Mouse (Mus musculus) heart, postnatal 25 days (tissue): ENCODE measurements around the gene Clec3a. TPM values are rescaled to one million over a fixed set of nuclear protein-coding genes. Genes with fewer than 3 reads are reported as not detected.

ENCODE experiments used
- DNase-seq: peaks from one replicate; pipeline ENCODE4 v3.0.0; 2022; ENCODE audit warnings: low spot score
- intact Hi-C: fragments of 180-260 bp; cut with DNase I; formaldehyde crosslinking; loops from one replicate; pipeline ENCODE4 v1.15.1; 2025
- total RNA-seq, 2 experiments: library from RNA; stranded (reverse); gene quantifications; 2 replicates each; pipeline ENCODE4 v1.2.3; 2021

Clec3a gene
- under 1 TPM; 0.78 to 0.98 TPM for total RNA-seq

GRCm38 (mm10) chr8:114417786-114418185 is at the start of gene Clec3a:
TSS of gene Clec3a (plus strand) at chr8:114418086.
- DNase-seq, result no peak
- intact Hi-C loops, result no loop called here

- DNase-seq, result peak; percentile 4
- intact Hi-C loops, result loop anchor here (1.0 to 5.0 kb wide), 2 partner anchors 288 to 707 kb away; no protein-coding TSS in a partner anchor
These were observed 48.6 kb upstream of the Clec3a start for GRCm38 (mm10) chr8:114369038-114369976.

GRCm38 (mm10) chr8:114374390-114374789 is 43.5 kb upstream of the Clec3a start:
- intact Hi-C loops, result no loop called here

GRCm38 (mm10) chr8:114384189-114384588 is 33.7 kb upstream of the Clec3a start:
- intact Hi-C loops, result no loop called here
- no peak for DNase-seq

More at GRCm38 (mm10) chr8:114374390-114374789, 43.5 kb upstream of the Clec3a start:
- DNase-seq, result no peak

GRCm38 (mm10) chr8:114387494-114387893 is 30.4 kb upstream of the Clec3a start:
- intact Hi-C loops, result no loop called here
- DNase-seq, result no peak

- DNase-seq, result no peak
These were observed 27.2 kb upstream of the Clec3a start for GRCm38 (mm10) chr8:114390465-114391254.

GRCm38 (mm10) chr8:114398326-114398725 is 19.6 kb upstream of the Clec3a start:
- intact Hi-C loops, result no loop called here
- no peak for DNase-seq

More at GRCm38 (mm10) chr8:114390465-114391254, 27.2 kb upstream of the Clec3a start:
- intact Hi-C loops, result no loop called here

- no peak for DNase-seq
- intact Hi-C loops, result no loop called here
These were observed 18.6 kb upstream of the Clec3a start for GRCm38 (mm10) chr8:114399273-114399672.

GRCm38 (mm10) chr8:114401679-114402078 is 16.2 kb upstream of the Clec3a start:
- no peak for DNase-seq
- intact Hi-C loops, result no loop called here

GRCm38 (mm10) chr8:114411421-114411820 is 6.5 kb upstream of the Clec3a start:
- DNase-seq, result no peak
- intact Hi-C loops, result no loop called here

- no peak for DNase-seq
- intact Hi-C loops, result no loop called here
These were observed 600 bp downstream of the Clec3a start for GRCm38 (mm10) chr8:114418486-114418885.

- DNase-seq, result no peak
- intact Hi-C loops, result no loop called here
These were observed 1.0 kb downstream of the Clec3a start for GRCm38 (mm10) chr8:114418904-114419303.

- no peak for DNase-seq
- intact Hi-C loops, result no loop called here
These were observed 3.7 kb downstream of the Clec3a start for GRCm38 (mm10) chr8:114421544-114421943.

- intact Hi-C loops, result loop anchor here (5.0 kb wide), 1 partner anchor 776 kb away; no protein-coding TSS in a partner anchor
- no peak for DNase-seq
These were observed 20.4 kb downstream of the Clec3a start for GRCm38 (mm10) chr8:114438236-114438635.

GRCm38 (mm10) chr8:114439334-114440204 is 21.7 kb downstream of the Clec3a start, which contains the start of gene Wwox:
TSS of gene Wwox (plus strand) at chr8:114439655.
- DNase-seq, result peak; percentile 99
- intact Hi-C loops, result loop anchor here (5.0 kb wide), 1 partner anchor 777 kb away; no protein-coding TSS in a partner anchor

- intact Hi-C loops, result no loop called here
- DNase-seq, result no peak
These were observed 22.3 kb downstream of the Clec3a start for GRCm38 (mm10) chr8:114440205-114440589.

GRCm38 (mm10) chr8:114441616-114442015 is 23.7 kb downstream of the Clec3a start:
- no peak for DNase-seq
- intact Hi-C loops, result no loop called here

GRCm38 (mm10) chr8:114446884-114447283 is 29.0 kb downstream of the Clec3a start:
- intact Hi-C loops, result no loop called here
- no peak for DNase-seq

GRCm38 (mm10) chr8:114452278-114452677 is 34.4 kb downstream of the Clec3a start:
- no peak for DNase-seq
- intact Hi-C loops, result loop anchor here (2.0 to 10.0 kb wide), 5 partner anchors 90 to 1987 kb away; partner anchors contain the start of gene Maf
